Mouse (Mus musculus) midbrain, embryonic 14.5 days (tissue): ENCODE results near the gene Gm17334. TPM values are rescaled to one million over a fixed set of nuclear protein-coding genes. Genes with fewer than 3 reads are reported as not detected.

Source experiments
- ATAC-seq: fragments of 200-750 bp; cut with Nextera tagmentation; 2 replicates; pipeline ENCODE4 v1.8.0; 2017; ENCODE audit warnings: moderate number of reproducible peaks, moderate library complexity; ENCODE audit not compliant: low FRiP score, low TSS enrichment
- DNase-seq: peaks from one replicate; pipeline ENCODE4 v3.0.0-alpha.2; 2015
- H3K27ac ChIP-seq: fragments of 300-500 bp; sonication (generic); replicated peaks from 2 replicates; pipeline ENCODE4 v1.5.1; 2014; ENCODE audit warnings: mild to moderate bottlenecking, low read depth, low read length, moderate library complexity
- H3K27me3 ChIP-seq: fragments of 300-500 bp; sonication (generic); 2 replicates; pipeline ENCODE4 v1.6.1; 2014; ENCODE audit warnings: low read length, control low read depth, mixed read lengths; ENCODE audit not compliant: control insufficient read depth, insufficient read depth
- H3K36me3 ChIP-seq: fragments of 300-500 bp; sonication (generic); 2 replicates; pipeline ENCODE4 v1.6.1; 2014; ENCODE audit warnings: low read length, control low read depth; ENCODE audit not compliant: control insufficient read depth, insufficient read depth
- H3K4me1 ChIP-seq: fragments of 300-500 bp; sonication (generic); 2 replicates; pipeline ENCODE4 v1.6.1; 2014; ENCODE audit warnings: mild to moderate bottlenecking, antibody characterized with exemption, low read length, control low read depth; ENCODE audit not compliant: control insufficient read depth, insufficient read depth
- H3K4me2 ChIP-seq: fragments of 300-500 bp; sonication (generic); 2 replicates; pipeline ENCODE4 v1.6.1; 2014; ENCODE audit warnings: mild to moderate bottlenecking, low read length, moderate library complexity
- H3K4me3 ChIP-seq: fragments of 300-500 bp; sonication (generic); replicated peaks from 2 replicates; pipeline ENCODE4 v1.5.1; 2014; ENCODE audit warnings: low read depth, low read length
- H3K9ac ChIP-seq: fragments of 300-500 bp; sonication (generic); replicated peaks from 2 replicates; pipeline ENCODE4 v1.6.1; 2014; ENCODE audit warnings: mild to moderate bottlenecking, low read length, moderate library complexity
- H3K9me3 ChIP-seq: fragments of 300-500 bp; sonication (generic); 2 replicates; pipeline ENCODE4 v1.6.1; 2016; ENCODE audit warnings: low read length, control low read depth, mixed read lengths; ENCODE audit not compliant: control insufficient read depth
- WGBS: fragments of 180-500 bp; shearing (Covaris S2); extraction: QIAGEN DNeasy Blood & Tissue Kit; methylation state at CpG from one replicate; pipeline ENCODE4 v1.1.7; 2014; 5-methylcytosine and 5-hydroxymethylcytosine counted together
- polyA plus RNA-seq: library from polyadenylated mRNA; unstranded; fragments of >200 nt; fragmentation: Nextera tagmentation; extraction: Ambion mirVana; gene quantifications from 2 replicates; pipeline ENCODE4 v1.2.1, GENCODE M21; 2014

The Gm17334 gene
- polyA plus RNA-seq, 1 experiment from 2014 or later, result 0.24 TPM

GRCm38 (mm10) chr11:53781201-53781775 is 8.3 kb upstream of the Gm17334 start:
- H3K4me1 ChIP-seq, result no peaks in the 10 kb centered on the region
- H3K4me2 ChIP-seq, result no peak overlapping the region
- 93% methylated on average over 4 of the region's 4 CpGs for WGBS
- no peak for ATAC-seq
- H3K9me3 ChIP-seq, result no peaks in the 10 kb centered on the region
- DNase-seq, result no peak
- H3K36me3 ChIP-seq, result no peaks in the 10 kb centered on the region
- H3K4me3 ChIP-seq, result no peak overlapping the region
- H3K9ac ChIP-seq, result no peak overlapping the region
- no peaks in the 10 kb centered on the region for H3K27me3 ChIP-seq
- H3K27ac ChIP-seq, result no peak overlapping the region

DNA sequence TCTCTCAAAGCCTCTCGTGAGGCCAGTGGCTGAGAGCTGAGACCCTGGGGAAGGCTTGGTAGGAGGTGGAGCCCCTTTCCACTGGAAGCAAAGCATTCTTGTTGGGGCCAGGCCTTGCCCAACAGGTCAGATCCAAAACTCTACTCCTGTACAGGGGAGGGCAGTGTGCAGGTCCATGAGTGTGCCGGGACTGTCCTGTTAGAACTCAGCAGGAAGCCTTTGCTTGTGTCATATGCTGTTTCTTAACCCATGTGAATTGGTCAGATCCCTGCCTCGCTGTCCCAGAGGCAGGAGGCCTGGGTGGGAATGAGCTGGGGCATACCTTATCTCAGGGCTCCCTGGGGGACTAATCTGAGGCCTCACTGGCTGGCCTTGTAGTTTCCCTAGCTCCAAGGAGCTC is 7.3 kb upstream of the Gm17334 start:
- no peaks in the 10 kb centered on the region for H3K27me3 ChIP-seq
- WGBS, result 66% methylated on average over 3 of the region's 3 CpGs

GRCm38 (mm10) chr11:53779808-53780207 is 6.8 kb upstream of the Gm17334 start:
- 91% methylated on average over 2 of the region's 2 CpGs for WGBS
- H3K4me2 ChIP-seq, result no peak overlapping the region
- ATAC-seq (no peak), DNase-seq (no peak)
- H3K36me3 ChIP-seq, result no peaks in the 10 kb centered on the region
- no peak overlapping the region for H3K4me3 ChIP-seq
- H3K27me3 ChIP-seq, result no peaks in the 10 kb centered on the region
- H3K4me1 ChIP-seq, result no peaks in the 10 kb centered on the region
- no peaks in the 10 kb centered on the region for H3K9me3 ChIP-seq
- H3K9ac ChIP-seq, result no peak overlapping the region
- H3K27ac ChIP-seq, result no peak overlapping the region

More for the DNA sequence above, 7.3 kb upstream of the Gm17334 start:
- H3K27ac ChIP-seq, result no peak overlapping the region
- H3K4me1 ChIP-seq, result no peaks in the 10 kb centered on the region
- no peaks in the 10 kb centered on the region for H3K9me3 ChIP-seq
- DNase-seq (no peak), ATAC-seq (no peak)
- no peak overlapping the region for H3K9ac ChIP-seq
- H3K4me3 ChIP-seq, result no peak overlapping the region
- no peak overlapping the region for H3K4me2 ChIP-seq
- no peaks in the 10 kb centered on the region for H3K36me3 ChIP-seq

- Histone ChIP-seq H3K9me3 (no peaks in the 10 kb centered on the region), H3K27ac (no peak overlapping the region), H3K36me3 (no peaks in the 10 kb centered on the region), H3K27me3 (no peaks in the 10 kb centered on the region), H3K4me1 (no peaks in the 10 kb centered on the region), H3K9ac (no peak overlapping the region), H3K4me3 (no peak overlapping the region), H3K4me2 (no peak overlapping the region)
- no peak for DNase-seq
- no peak for ATAC-seq
- WGBS, result 81% methylated on average over 5 of the region's 5 CpGs
Observed at GRCm38 (mm10) chr11:53778455-53778854, 5.5 kb upstream of the Gm17334 start.

DNA sequence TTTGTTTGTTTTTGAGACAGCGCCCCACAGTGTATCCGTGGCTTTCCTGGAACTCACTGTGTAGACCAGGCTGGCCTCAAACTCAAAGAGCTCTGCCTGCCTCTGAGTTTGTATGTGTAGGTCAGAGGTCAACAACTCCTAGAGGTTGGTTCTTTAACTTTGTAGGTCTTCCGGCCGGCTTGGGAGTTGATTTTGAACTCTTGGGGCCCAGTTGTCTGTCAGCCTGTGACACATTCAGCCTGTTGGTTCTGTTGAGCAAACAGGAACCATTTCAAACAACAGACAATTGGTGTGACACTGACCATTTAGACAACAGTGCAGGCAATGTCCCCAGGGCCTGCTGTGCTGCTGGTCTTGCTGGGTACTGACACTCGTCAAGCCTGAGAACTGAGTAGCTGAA is 4.7 kb upstream of the Gm17334 start:
- Histone ChIP-seq H3K27ac (no peak overlapping the region), H3K36me3 (no peaks in the 10 kb centered on the region), H3K4me1 (no peaks in the 10 kb centered on the region), H3K27me3 (no peaks in the 10 kb centered on the region), H3K4me2 (no peak overlapping the region), H3K9me3 (no peaks in the 10 kb centered on the region), H3K9ac (no peak overlapping the region), H3K4me3 (no peak overlapping the region)
- no peak for ATAC-seq
- DNase-seq, result no peak
- WGBS, result 80% methylated on average over 5 of the region's 5 CpGs

DNA sequence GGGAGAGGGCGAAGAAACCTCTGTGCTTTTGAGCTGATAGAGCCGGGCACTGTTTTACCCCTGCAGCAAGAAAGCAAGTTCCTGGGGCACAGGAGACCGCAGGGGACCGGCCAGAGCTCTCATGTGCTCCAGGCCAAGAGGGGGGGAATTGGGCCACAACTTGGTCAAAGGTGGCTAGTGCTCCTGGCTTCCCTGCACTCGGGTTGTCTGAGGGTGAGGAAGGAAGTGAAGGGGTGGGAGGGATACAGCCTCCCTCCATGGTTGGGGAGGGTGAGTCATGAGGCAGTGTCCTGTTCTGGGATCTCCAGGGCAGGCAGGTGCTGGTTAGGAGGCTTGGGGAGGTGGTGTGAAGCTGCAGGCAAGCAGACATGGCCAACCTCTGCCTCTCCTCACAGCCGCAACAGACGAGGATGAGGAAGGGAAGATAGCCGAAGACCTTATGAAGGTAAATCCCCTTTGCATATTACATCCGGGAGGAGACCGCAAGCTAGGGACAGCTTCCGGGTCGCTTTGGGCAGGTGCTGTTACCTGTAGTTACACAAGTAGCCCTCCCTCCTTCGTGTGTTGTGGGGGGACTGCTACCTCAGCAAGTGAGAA is 1.8 kb upstream of the Gm17334 start:
- Histone ChIP-seq H3K36me3 (no peaks in the 10 kb centered on the region), H3K4me1 (no peaks in the 10 kb centered on the region), H3K4me3 (no peak overlapping the region), H3K27me3 (peaks cover 8% of the 10 kb centered on the region; the same call in 1 of the 2 replicates), H3K9ac (no peak overlapping the region), H3K4me2 (no peak overlapping the region), H3K27ac (no peak overlapping the region), H3K9me3 (no peaks in the 10 kb centered on the region)
- ATAC-seq (no peak), DNase-seq (no peak)
- 88% methylated on average over 13 of the region's 13 CpGs for WGBS

DNA sequence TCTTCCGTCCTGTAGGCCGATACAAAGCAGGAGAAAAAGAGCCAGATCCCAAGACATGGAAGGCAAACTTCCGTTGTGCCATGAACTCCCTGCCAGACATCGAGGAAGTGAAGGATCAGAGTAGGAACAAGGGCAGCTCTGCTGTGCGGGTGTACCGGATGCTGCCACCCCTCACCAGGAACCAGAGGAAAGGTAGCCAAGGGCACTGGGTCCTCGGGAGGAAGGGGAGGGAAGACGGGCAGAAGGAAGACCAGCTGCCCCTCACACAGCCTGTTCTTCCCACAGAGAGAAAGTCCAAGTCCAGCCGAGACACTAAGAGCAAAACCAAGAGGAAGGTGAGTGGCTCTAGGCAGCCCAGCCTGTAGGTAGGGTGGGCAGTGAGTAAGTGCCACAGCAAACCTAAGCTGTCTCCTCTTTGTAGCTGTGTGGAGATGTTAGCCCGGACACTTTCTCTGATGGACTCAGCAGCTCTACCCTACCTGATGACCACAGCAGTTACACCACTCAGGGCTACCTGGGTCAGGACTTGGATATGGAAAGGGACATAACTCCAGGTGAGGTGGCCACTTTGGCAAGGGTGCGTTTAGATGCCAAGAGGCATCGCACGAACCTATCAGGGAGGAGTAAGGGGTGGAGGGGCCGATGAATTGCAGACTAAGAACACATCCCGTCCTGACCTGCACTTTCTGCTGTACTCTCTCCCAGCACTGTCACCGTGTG is 814 bp upstream of the Gm17334 start:
- 90% methylated on average over 16 of the region's 16 CpGs for WGBS

GRCm38 (mm10) chr11:53772536-53772935 is 451 bp downstream of the Gm17334 start:
- no peak overlapping the region for H3K4me2 ChIP-seq
- H3K9me3 ChIP-seq, result no peaks in the 10 kb centered on the region
- peaks cover 20% of the 10 kb centered on the region; the same call in 1 of the 2 replicates for H3K27me3 ChIP-seq
- no peak overlapping the region for H3K27ac ChIP-seq
- DNase-seq (no peak), ATAC-seq (no peak)
- WGBS, result 87% methylated on average over 9 of the region's 9 CpGs
- no peak overlapping the region for H3K9ac ChIP-seq
- H3K4me1 ChIP-seq, result no peaks in the 10 kb centered on the region
- H3K36me3 ChIP-seq, result no peaks in the 10 kb centered on the region
- no peak overlapping the region for H3K4me3 ChIP-seq

More for the DNA sequence above, 814 bp upstream of the Gm17334 start:
- Histone ChIP-seq H3K4me3 (no peak overlapping the region), H3K27me3 (peaks cover 14% of the 10 kb centered on the region; the same call in 1 of the 2 replicates), H3K36me3 (no peaks in the 10 kb centered on the region), H3K4me1 (no peaks in the 10 kb centered on the region), H3K9ac (no peak overlapping the region), H3K9me3 (no peaks in the 10 kb centered on the region), H3K27ac (no peak overlapping the region), H3K4me2 (no peak overlapping the region)
- no peak for ATAC-seq
- no peak for DNase-seq
